ENCODE assay signal across 20 mouse cellular contexts in genomic region chr14:58124625-58125024, GRCm38 (mm10). TPM values are rescaled to one million over a fixed set of nuclear protein-coding genes. Genes with fewer than 3 reads are reported as not detected.
"Had no signal": no experiment of that assay in that cellular context is flagged by ENCODE, and none has a peak within 500 bp of the region (broad histone marks: within the 10 kb centered on the region; RNA-seq: fewer than 3 reads in every experiment).

No protein-coding gene starts in this region.

- H3K4me1 ChIP-seq: lung, embryonic 15.5 days; megakaryocyte, embryonic 14.5 days; midbrain, embryonic 13.5 days; midbrain, embryonic 15.5 days; neural tube, embryonic 12.5 days; stomach, embryonic 15.5 days had no signal

- H3K4me2 ChIP-seq: lung, embryonic 15.5 days; midbrain, embryonic 11.5 days; midbrain, embryonic 13.5 days; midbrain, embryonic 15.5 days; neural tube, embryonic 12.5 days; stomach, embryonic 15.5 days had no signal

- H3K9ac ChIP-seq: liver, postnatal 0 days; lung, embryonic 15.5 days; midbrain, embryonic 13.5 days; midbrain, embryonic 15.5 days; neural tube, embryonic 12.5 days; stomach, embryonic 15.5 days had no signal

- H3K9me3 ChIP-seq: lung, embryonic 15.5 days; megakaryocyte, embryonic 14.5 days; midbrain, embryonic 13.5 days; midbrain, embryonic 15.5 days; neural tube, embryonic 12.5 days; stomach, embryonic 15.5 days had no signal

- H3K4me3 ChIP-seq: lung, embryonic 15.5 days; megakaryocyte, embryonic 14.5 days; midbrain, embryonic 13.5 days; midbrain, embryonic 15.5 days; neural tube, embryonic 12.5 days; stomach, embryonic 15.5 days had no signal

- H3K36me3 ChIP-seq: lung, embryonic 15.5 days; midbrain, embryonic 13.5 days; midbrain, embryonic 15.5 days; neural tube, embryonic 12.5 days; stomach, embryonic 15.5 days had no signal

- DNase-seq: liver, postnatal 0 days; lung, adult 2 months; lung, postnatal 10 days; lung, postnatal 36 days; right cerebral cortex, postnatal 14 days; thymus, adult 18-20 months; thymus, postnatal 14 days; thymus, postnatal 36 days had no signal

- ATAC-seq: liver, postnatal 0 days; midbrain, embryonic 13.5 days; midbrain, embryonic 15.5 days had no signal

- H3K27me3 ChIP-seq: lung, embryonic 15.5 days; megakaryocyte, embryonic 14.5 days; midbrain, embryonic 13.5 days; midbrain, embryonic 15.5 days; neural tube, embryonic 12.5 days; stomach, embryonic 15.5 days had no signal

- H3K27ac ChIP-seq: lung, embryonic 15.5 days; macrophage; midbrain, embryonic 13.5 days; midbrain, embryonic 15.5 days; neural tube, embryonic 12.5 days; stomach, embryonic 15.5 days had no signal

RNA-seq across cellular contexts. Expression of gene Fgf9, which starts 54.3 kb away (rescaled TPM):
- total RNA-seq: megakaryocyte progenitor cell, adult 5-6 weeks; monocyte, adult 5-6 weeks; neutrophil, adult 5-6 weeks had no signal
- polyA plus RNA-seq: spleen, adult 2 months had no signal
